Mouse (Mus musculus) hindbrain, postnatal 0 days (tissue): Measurements from ENCODE around the gene Hba-x. TPM values are rescaled to one million over a fixed set of nuclear protein-coding genes. Genes with fewer than 3 reads are reported as not detected.
A peak's percentile ranks its signal among the peaks of the same experiment; 100 is the strongest.
"Not testable (repeated sequence)": the region's sequence is repeated elsewhere in the genome, so short reads cannot be mapped to it uniquely, and the experiment has no call there.

Experiments
- ATAC-seq: fragments of 200-750 bp; cut with Nextera tagmentation; 2 replicates; pipeline ENCODE4 v1.8.0; 2017; ENCODE audit warnings: mild to moderate bottlenecking, moderate TSS enrichment, moderate library complexity
- DNase-seq: peaks from one replicate; pipeline ENCODE4 v3.0.0-alpha.2; 2015; ENCODE audit warnings: low spot score
- H3K27ac ChIP-seq: fragments of 300-500 bp; sonication (generic); 2 replicates; pipeline ENCODE4 v1.5.1; 2014; ENCODE audit warnings: mild to moderate bottlenecking
- H3K27me3 ChIP-seq: fragments of 300-500 bp; sonication (generic); 2 replicates; pipeline ENCODE4 v1.6.1; 2014; ENCODE audit warnings: low read length, mixed read lengths; ENCODE audit not compliant: insufficient read depth
- H3K36me3 ChIP-seq: fragments of 300-500 bp; sonication (generic); 2 replicates; pipeline ENCODE4 v1.6.1; 2014; ENCODE audit warnings: low read length, mixed read lengths; ENCODE audit not compliant: insufficient read depth
- H3K4me1 ChIP-seq: fragments of 300-500 bp; sonication (generic); 2 replicates; pipeline ENCODE4 v1.6.1; 2014; ENCODE audit warnings: antibody characterized with exemption, low read length, mixed read lengths; ENCODE audit not compliant: insufficient read depth
- H3K4me2 ChIP-seq: fragments of 300-500 bp; sonication (generic); 2 replicates; pipeline ENCODE4 v1.6.1; 2014; ENCODE audit warnings: low read depth, mild to moderate bottlenecking, low read length, moderate library complexity, mixed read lengths
- H3K4me3 ChIP-seq: fragments of 300-500 bp; sonication (generic); 2 replicates; pipeline ENCODE4 v1.5.1; 2014; ENCODE audit warnings: low read length
- H3K9ac ChIP-seq: fragments of 300-500 bp; sonication (generic); replicated peaks from 2 replicates; pipeline ENCODE4 v1.6.1; 2014; ENCODE audit warnings: mild to moderate bottlenecking, low read length, moderate library complexity, mixed read lengths
- H3K9me3 ChIP-seq: fragments of 300-500 bp; sonication (generic); 2 replicates; pipeline ENCODE4 v1.6.1; 2016; ENCODE audit warnings: low read length, mixed read lengths
- CTCF ChIP-seq: IDR thresholded peaks from 2 replicates; pipeline ENCODE4 v1.5.1; 2016; ENCODE audit warnings: antibody characterized with exemption, control low read depth, low read depth
- WGBS: fragments of 180-500 bp; shearing (Covaris S2); extraction: QIAGEN DNeasy Blood & Tissue Kit; methylation state at CpG from one replicate; pipeline ENCODE4 v1.1.7; 2014; 5-methylcytosine and 5-hydroxymethylcytosine counted together
- polyA plus RNA-seq: library from polyadenylated mRNA; unstranded; fragments of >200 nt; fragmentation: Nextera tagmentation; extraction: Ambion mirVana; gene quantifications from 2 replicates; pipeline ENCODE4 v1.2.1, GENCODE M21; 2015
- total RNA-seq: library from RNA; depleted of rRNA; stranded (reverse); fragments of >200 nt; gene quantifications from 2 replicates; pipeline ENCODE4 v1.2.3, GENCODE M21; 2014

Hba-x gene
- total and polyA plus RNA-seq, 2 experiments from 2014 or later: not detected

- H3K9me3 ChIP-seq: no peaks in the 10 kb centered on the region
- no peak for TF ChIP-seq CTCF
- H3K4me1 ChIP-seq: no peaks in the 10 kb centered on the region
- DNase-seq (no peak), ATAC-seq (no peak)
- no peaks in the 10 kb centered on the region for H3K27me3 ChIP-seq
- H3K9ac ChIP-seq: no peak overlapping the region
- 82% methylated on average over 1 of the region's 1 CpGs for WGBS
- no peaks in the 10 kb centered on the region for H3K36me3 ChIP-seq
- H3K4me2 ChIP-seq: no peak overlapping the region
- H3K27ac ChIP-seq: no peak overlapping the region
- no peak overlapping the region for H3K4me3 ChIP-seq
Measured at GRCm38 (mm10) chr11:32297866-32298531, 21.8 kb downstream of the Hba-x start.

DNA sequence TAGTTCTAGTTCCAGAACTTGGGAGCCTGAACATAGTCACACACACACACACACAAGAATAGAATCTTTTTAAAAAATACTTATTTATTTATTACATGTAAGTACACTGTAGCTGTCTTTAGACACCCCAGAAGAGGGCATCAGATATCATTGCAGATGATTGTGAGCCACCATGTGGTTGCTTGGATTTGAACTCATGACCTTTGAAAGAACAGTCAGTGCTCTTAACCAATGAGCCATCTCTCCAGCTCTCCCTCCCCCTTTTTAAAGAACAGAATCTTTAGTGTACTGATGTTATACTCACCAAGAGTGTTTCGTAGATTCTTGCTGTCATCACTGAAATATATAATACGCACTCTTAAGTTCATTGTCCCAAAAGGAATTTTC is 22.3 kb downstream of the Hba-x start:
- no peaks in the 10 kb centered on the region for H3K27me3 ChIP-seq
- WGBS: 98% methylated on average over 2 of the region's 2 CpGs
- TF ChIP-seq CTCF: no peak

DNA sequence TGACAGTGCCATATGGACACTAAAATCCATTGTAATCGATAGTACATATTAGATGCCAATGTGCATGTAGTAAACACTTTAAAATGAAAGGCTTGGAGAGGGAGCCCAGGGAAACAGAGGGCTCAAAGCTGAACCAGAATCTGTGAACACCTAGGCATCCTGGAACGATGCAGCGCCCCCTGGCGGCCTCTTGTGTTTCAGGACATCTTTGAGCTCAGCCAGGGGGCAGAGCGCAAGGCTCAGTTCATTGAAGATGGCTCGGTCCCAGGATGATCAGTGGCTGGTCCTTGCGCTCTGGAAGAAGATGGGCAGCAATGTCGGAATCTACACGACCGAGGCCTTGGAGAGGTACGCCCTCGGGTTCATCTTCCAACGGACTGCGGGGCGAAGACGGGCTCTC is 23.7 kb downstream of the Hba-x start, which contains the start of gene Hbq1a:
TSS of gene Hbq1a (plus strand) at position 205 of the 400 bp plus-strand sequence.
- H3K9me3 ChIP-seq, H3K4me1 ChIP-seq, H3K27ac ChIP-seq, H3K27me3 ChIP-seq, H3K9ac ChIP-seq, H3K36me3 ChIP-seq: not testable (repeated sequence)
- Histone ChIP-seq H3K4me3 (peak within 1 kb of the TSS; percentile 13; the same call in 1 of the 2 replicates), H3K4me2 (peak within 1 kb of the TSS; percentile 46)
- WGBS: 5% methylated on average over 16 of the region's 16 CpGs
- DNase-seq (peak; percentile 72), ATAC-seq (peak; percentile 78)
- TF ChIP-seq CTCF: peak; percentile 90

More for the DNA sequence above, 22.3 kb downstream of the Hba-x start:
- DNase-seq (no peak), ATAC-seq (no peak)
- no peak overlapping the region for H3K4me3 ChIP-seq
- H3K9me3 ChIP-seq: no peaks in the 10 kb centered on the region
- H3K9ac ChIP-seq: no peak overlapping the region
- no peaks in the 10 kb centered on the region for H3K36me3 ChIP-seq
- no peak overlapping the region for H3K4me2 ChIP-seq
- no peaks in the 10 kb centered on the region for H3K4me1 ChIP-seq
- no peak overlapping the region for H3K27ac ChIP-seq

DNA sequence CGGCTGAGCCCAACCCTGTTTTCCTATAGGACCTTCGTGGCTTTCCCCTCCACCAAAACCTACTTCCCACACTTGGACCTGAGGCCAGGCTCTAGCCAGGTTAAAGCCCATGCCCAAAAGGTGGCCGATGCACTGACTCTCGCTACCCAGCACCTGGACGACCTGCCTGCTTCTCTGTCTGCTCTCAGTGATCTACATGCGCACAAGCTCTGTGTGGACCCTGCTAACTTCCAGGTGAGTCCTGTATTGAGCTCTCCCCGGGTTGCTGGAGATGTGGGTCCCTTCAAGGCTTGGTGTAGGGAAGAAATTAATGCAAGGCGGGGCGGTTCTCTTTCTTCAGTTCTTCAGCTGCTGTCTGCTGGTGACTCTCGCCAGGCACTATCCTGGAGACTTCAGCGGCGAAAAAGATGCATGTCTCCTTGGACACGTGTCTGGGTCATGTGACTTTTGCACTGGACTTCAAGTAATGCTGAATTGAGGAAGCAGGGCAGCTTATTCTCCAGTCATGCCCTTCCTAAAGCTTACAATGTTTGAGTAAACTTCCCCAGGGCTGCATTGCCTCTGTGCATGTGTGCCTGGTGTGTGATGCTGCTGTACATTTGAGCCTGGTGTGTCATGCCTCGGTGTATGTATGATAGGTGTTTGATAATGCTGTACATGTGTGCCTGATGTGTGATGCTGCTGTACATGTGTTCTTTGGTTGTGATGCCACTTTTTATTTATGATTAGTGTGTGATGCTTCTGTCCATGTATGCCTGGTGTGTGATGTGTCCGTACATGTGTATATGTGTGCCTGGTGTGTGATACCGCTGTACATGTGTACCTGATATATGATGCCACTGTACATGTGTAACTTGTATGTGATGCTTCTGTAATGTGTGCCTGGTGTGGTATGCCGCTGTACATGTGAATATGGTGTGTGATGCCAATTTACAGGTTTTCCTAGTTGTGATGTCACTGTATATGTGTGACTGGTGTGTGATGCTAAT is 24.4 kb downstream of the Hba-x start:
- peak; percentile 24 for DNase-seq
- TF ChIP-seq CTCF: no peak
- H3K27me3 ChIP-seq: no peaks in the 10 kb centered on the region
- peak; percentile 24; the same call in 1 of the 2 replicates for ATAC-seq
- no peak overlapping the region for H3K9ac ChIP-seq
- H3K4me3 ChIP-seq: peak overlapping the region; percentile 13; the same call in 1 of the 2 replicates
- no peaks in the 10 kb centered on the region for H3K9me3 ChIP-seq
- no peaks in the 10 kb centered on the region for H3K4me1 ChIP-seq
- H3K27ac ChIP-seq: no peak overlapping the region
- H3K4me2 ChIP-seq: peak overlapping the region; percentile 46
- WGBS: 50% methylated on average over 13 of the region's 17 CpGs
- no peaks in the 10 kb centered on the region for H3K36me3 ChIP-seq

GRCm38 (mm10) chr11:32301506-32301905 is 25.3 kb downstream of the Hba-x start:
- no peak for DNase-seq
- H3K4me1 ChIP-seq: no peaks in the 10 kb centered on the region
- H3K9ac ChIP-seq: no peak overlapping the region
- no peaks in the 10 kb centered on the region for H3K9me3 ChIP-seq
- no peaks in the 10 kb centered on the region for H3K27me3 ChIP-seq
- WGBS: 69% methylated on average over 1 of the region's 1 CpGs
- H3K27ac ChIP-seq: no peak overlapping the region
- ATAC-seq: no peak
- no peak overlapping the region for H3K4me3 ChIP-seq
- H3K36me3 ChIP-seq: no peaks in the 10 kb centered on the region
- no peak for TF ChIP-seq CTCF
- H3K4me2 ChIP-seq: no peak overlapping the region

DNA sequence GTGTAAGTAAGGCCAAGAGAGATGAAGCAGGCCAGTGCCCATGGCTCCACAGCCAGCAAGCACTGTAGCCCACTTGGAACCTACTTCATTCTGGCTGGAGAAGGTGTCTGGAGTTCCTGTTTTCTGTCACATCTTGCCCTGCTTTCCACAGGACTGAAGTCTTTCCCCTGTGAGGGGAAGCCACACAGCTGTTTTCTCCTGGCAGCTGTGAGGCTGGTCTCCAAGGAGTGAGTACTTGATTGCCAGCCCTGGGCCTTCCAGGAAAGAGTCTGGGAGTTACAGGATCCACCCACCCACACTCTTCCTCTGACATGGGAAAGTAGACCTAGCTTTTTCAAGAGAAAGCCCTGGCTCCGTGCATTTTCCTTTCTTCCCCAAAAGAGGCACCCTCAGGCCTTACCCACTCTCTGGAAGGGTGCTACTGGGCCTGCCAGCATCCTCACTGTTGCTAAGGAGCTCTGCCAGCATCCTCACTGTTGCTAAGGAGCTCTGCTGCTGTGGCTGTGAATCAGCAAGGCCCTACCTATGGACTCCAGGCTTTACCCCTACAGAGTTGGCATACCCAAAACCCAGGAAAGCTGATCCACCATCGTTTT is 26.7 kb downstream of the Hba-x start:
- Histone ChIP-seq H3K4me1 (no peaks in the 10 kb centered on the region), H3K4me3 (no peak overlapping the region), H3K9ac (no peak overlapping the region), H3K27me3 (no peaks in the 10 kb centered on the region), H3K27ac (peak overlapping the region; percentile 27; the same call in 1 of the 2 replicates), H3K36me3 (no peaks in the 10 kb centered on the region), H3K9me3 (no peaks in the 10 kb centered on the region), H3K4me2 (no peak overlapping the region)
- ATAC-seq: no peak
- WGBS: 38% methylated on average over 2 of the region's 2 CpGs
- TF ChIP-seq CTCF: no peak
- DNase-seq: peak; percentile 52
